Mouse (Mus musculus): Measurements from ENCODE around the gene Slc16a13. TPM values are rescaled to one million over a fixed set of nuclear protein-coding genes. Genes with fewer than 3 reads are reported as not detected.

Slc16a13 gene
- polyA plus RNA-seq, 2 experiments, result 3.2 to 3.8 TPM

- Histone ChIP-seq H3K9ac (replicated peaks) (no peak overlapping the region), H3K9me3 (ENCODE audit: control insufficient read depth, low read length) (no peaks in the 10 kb centered on the region), H3K27me3 (ENCODE audit: control insufficient read depth, insufficient read depth, low read length) (no peaks in the 10 kb centered on the region), H3K27ac (no peak overlapping the region), H3K4me3 (ENCODE audit: insufficient read depth in 1 of 2, low read depth in 2 of 2, low read length in 2 of 2) (no peak overlapping the region), H3K36me3 (replicated peaks; ENCODE audit: control insufficient read depth, insufficient read depth, low read depth) (no peaks in the 10 kb centered on the region), H3K4me2 (ENCODE audit: low read depth) (no peak overlapping the region), H3K4me1 (replicated peaks; ENCODE audit: control insufficient read depth in 2 of 2, insufficient read depth in 2 of 2, low read length in 1 of 2) (peaks cover 10 to 11% of the 10 kb centered on the region in 2 experiments)
- no peak for TF ChIP-seq EP300 (IDR thresholded peaks at IDR 0.05; ENCODE audit: low read depth)
- TF ChIP-seq CTCF (IDR thresholded peaks at IDR 0.05; ENCODE audit: low read depth), result no peak
- 54% methylated on average over 11 of the region's 11 CpGs for WGBS (ENCODE audit: insufficient replicate concordance)
- DNase-seq (ENCODE audit: low read depth in 3 of 3, low spot score in 3 of 3) (no peak), ATAC-seq (ENCODE audit: insufficient read depth) (no peak)
These were observed 21.7 kb upstream of the Slc16a13 start for GRCm38 (mm10) chr11:70242591-70242990.

- Histone ChIP-seq H3K36me3 (replicated peaks; ENCODE audit: control insufficient read depth, insufficient read depth, low read depth) (peaks cover 5% of the 10 kb centered on the region), H3K9ac (replicated peaks) (peak within 1 kb of the TSS; percentile 96), H3K4me1 (replicated peaks; ENCODE audit: control insufficient read depth in 2 of 2, insufficient read depth in 2 of 2, low read length in 1 of 2) (peaks cover 15 to 28% of the 10 kb centered on the region in 2 experiments), H3K27me3 (ENCODE audit: control insufficient read depth, insufficient read depth, low read length) (no peaks in the 10 kb centered on the region), H3K4me2 (ENCODE audit: low read depth) (peak within 1 kb of the TSS; percentile 99), H3K9me3 (ENCODE audit: control insufficient read depth, low read length) (no peaks in the 10 kb centered on the region), H3K4me3 (ENCODE audit: insufficient read depth in 1 of 2, low read depth in 2 of 2, low read length in 2 of 2) (peak within 1 kb of the TSS; percentile 86 to 87), H3K27ac (peak within 1 kb of the TSS; percentile 96)
- DNase-seq (ENCODE audit: low read depth in 3 of 3, low spot score in 3 of 3), result peak; percentile 76 to 79 (median 77)
- ATAC-seq (ENCODE audit: insufficient read depth), result peak; percentile 29
- TF ChIP-seq EP300 (IDR thresholded peaks at IDR 0.05; ENCODE audit: low read depth) (peak; percentile 45; the same call in 1 of the 2 replicates), CTCF (IDR thresholded peaks at IDR 0.05; ENCODE audit: low read depth) (no peak)
- under 1% methylated on average over 32 of the region's 35 CpGs for WGBS (ENCODE audit: insufficient replicate concordance)
These were observed 18.8 kb upstream of the Slc16a13 start, which contains the start of the genes Gm21988 and Rnasek for GRCm38 (mm10) chr11:70239541-70240279. Gm21988 (minus strand) TSS chr11:70239830. Rnasek (minus strand) TSS chr11:70239842.

- Histone ChIP-seq H3K27ac (peak overlapping the region; percentile 96), H3K4me3 (ENCODE audit: insufficient read depth in 1 of 2, low read depth in 2 of 2, low read length in 2 of 2) (peak overlapping the region; percentile 86 to 87), H3K27me3 (ENCODE audit: control insufficient read depth, insufficient read depth, low read length) (no peaks in the 10 kb centered on the region), H3K4me2 (ENCODE audit: low read depth) (peak overlapping the region; percentile 99), H3K9ac (replicated peaks) (peak overlapping the region; percentile 96), H3K9me3 (ENCODE audit: control insufficient read depth, low read length) (no peaks in the 10 kb centered on the region), H3K4me1 (replicated peaks; ENCODE audit: control insufficient read depth in 2 of 2, insufficient read depth in 2 of 2, low read length in 1 of 2) (peaks cover 15 to 28% of the 10 kb centered on the region in 2 experiments), H3K36me3 (replicated peaks; ENCODE audit: control insufficient read depth, insufficient read depth, low read depth) (peaks cover 5% of the 10 kb centered on the region)
- ATAC-seq (ENCODE audit: insufficient read depth) (no peak), DNase-seq (ENCODE audit: low read depth in 3 of 3, low spot score in 3 of 3) (peak in 1 of 3 experiments; percentile 50)
- TF ChIP-seq EP300 (IDR thresholded peaks at IDR 0.05; ENCODE audit: low read depth) (no peak), CTCF (IDR thresholded peaks at IDR 0.05; ENCODE audit: low read depth) (no peak)
- 7% methylated on average over 23 of the region's 23 CpGs for WGBS (ENCODE audit: insufficient replicate concordance)
These were observed 18.0 kb upstream of the Slc16a13 start for GRCm38 (mm10) chr11:70238591-70239440.

- DNase-seq (ENCODE audit: low read depth in 3 of 3, low spot score in 3 of 3) (peak; percentile 93 to 96 (median 93)), ATAC-seq (ENCODE audit: insufficient read depth) (peak; percentile 91)
- Histone ChIP-seq H3K4me2 (ENCODE audit: low read depth) (peak within 1 kb of the TSS; percentile 99), H3K9me3 (ENCODE audit: control insufficient read depth, low read length) (no peaks in the 10 kb centered on the region), H3K27ac (peak within 1 kb of the TSS; percentile 96), H3K4me1 (replicated peaks; ENCODE audit: control insufficient read depth in 2 of 2, insufficient read depth in 2 of 2, low read length in 1 of 2) (peaks cover 15 to 28% of the 10 kb centered on the region in 2 experiments), H3K27me3 (ENCODE audit: control insufficient read depth, insufficient read depth, low read length) (no peaks in the 10 kb centered on the region), H3K4me3 (ENCODE audit: insufficient read depth in 1 of 2, low read depth in 2 of 2, low read length in 2 of 2) (peak within 1 kb of the TSS; percentile 86 to 87), H3K9ac (replicated peaks) (peak within 1 kb of the TSS; percentile 96), H3K36me3 (replicated peaks; ENCODE audit: control insufficient read depth, insufficient read depth, low read depth) (peaks cover 5% of the 10 kb centered on the region)
- WGBS (ENCODE audit: insufficient replicate concordance), result under 1% methylated on average over 69 of the region's 70 CpGs
- no peak for TF ChIP-seq EP300 (IDR thresholded peaks at IDR 0.05; ENCODE audit: low read depth)
- TF ChIP-seq CTCF (IDR thresholded peaks at IDR 0.05; ENCODE audit: low read depth), result peak; percentile 69
These were observed 16.7 kb upstream of the Slc16a13 start, which contains the start of gene 0610010K14Rik for GRCm38 (mm10) chr11:70237457-70238167. 0610010K14Rik (minus strand) TSS chr11:70237914.

Data from liver, embryonic 14.5 days (tissue).